Mouse (Mus musculus) erythroblast, adult 5-6 weeks (primary cell): ENCODE measurements around the gene Capza2. TPM values are rescaled to one million over a fixed set of nuclear protein-coding genes. Genes with fewer than 3 reads are reported as not detected.
A peak's percentile ranks its signal among the peaks of the same experiment; 100 is the strongest.

Source experiments
- ATAC-seq: replicated peaks from 2 replicates; pipeline ENCODE4 v1.8.0; 2016; ENCODE audit warnings: moderate number of reproducible peaks, mild to moderate bottlenecking, moderate TSS enrichment, inconsistent platforms; ENCODE audit not compliant: poor library complexity, low FRiP score, severe bottlenecking
- total RNA-seq, 2 experiments: library from RNA; stranded (forward) in 1 of 2; stranded (reverse) in 1 of 2; fragments of 150-400 nt in 1 of 2; fragments of 200-764, 138-1000 nt in 1 of 2; gene quantifications; 2 replicates each; pipeline versions ENCODE4 v1.2.3 to v1.2.4; 2015 to 2017; ENCODE audit warnings: low replicate concordance in 2 of 2

Gene Capza2
- total RNA-seq (2015; ENCODE audit: low replicate concordance) (84.5 and 87.1 TPM in 2 replicates), total RNA-seq (2017; ENCODE audit: low replicate concordance) (87.0 and 89.0 TPM in 2 replicates)

DNA sequence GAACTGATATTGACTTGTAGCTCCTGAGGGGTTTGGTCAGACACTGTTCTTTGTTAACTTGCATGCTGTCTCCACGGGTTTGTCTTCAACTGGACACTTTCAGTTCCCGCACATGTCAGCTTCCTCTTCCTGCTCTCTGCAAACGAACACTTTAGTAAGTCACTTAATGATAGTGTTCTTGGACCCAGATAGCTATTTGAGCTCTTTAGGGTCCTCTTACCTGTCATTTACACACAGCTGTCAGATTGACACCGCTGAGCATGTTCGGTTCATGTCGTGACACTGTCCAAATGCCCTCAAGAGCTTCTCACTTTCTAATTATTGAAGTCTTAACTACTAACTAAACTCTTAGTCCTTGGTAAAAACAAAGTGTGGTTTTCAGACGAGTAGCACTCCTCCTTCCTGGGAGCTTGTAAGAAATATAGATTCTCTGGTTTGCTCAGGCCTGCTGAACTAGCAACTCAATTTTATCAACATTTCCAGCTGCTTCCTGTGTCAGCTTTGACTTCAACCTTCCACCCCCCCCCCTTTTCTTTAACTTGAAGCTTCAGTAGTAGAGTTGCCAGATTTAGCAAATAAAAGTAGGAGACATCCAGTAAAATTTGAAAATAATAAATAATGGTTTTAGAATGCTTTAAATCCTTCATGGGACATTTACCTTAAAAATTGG is at the start of gene Capza2:
Gene Capza2, plus strand, starts transcription at position 620 of the 670 bp plus-strand sequence.
- no peak for ATAC-seq

DNA sequence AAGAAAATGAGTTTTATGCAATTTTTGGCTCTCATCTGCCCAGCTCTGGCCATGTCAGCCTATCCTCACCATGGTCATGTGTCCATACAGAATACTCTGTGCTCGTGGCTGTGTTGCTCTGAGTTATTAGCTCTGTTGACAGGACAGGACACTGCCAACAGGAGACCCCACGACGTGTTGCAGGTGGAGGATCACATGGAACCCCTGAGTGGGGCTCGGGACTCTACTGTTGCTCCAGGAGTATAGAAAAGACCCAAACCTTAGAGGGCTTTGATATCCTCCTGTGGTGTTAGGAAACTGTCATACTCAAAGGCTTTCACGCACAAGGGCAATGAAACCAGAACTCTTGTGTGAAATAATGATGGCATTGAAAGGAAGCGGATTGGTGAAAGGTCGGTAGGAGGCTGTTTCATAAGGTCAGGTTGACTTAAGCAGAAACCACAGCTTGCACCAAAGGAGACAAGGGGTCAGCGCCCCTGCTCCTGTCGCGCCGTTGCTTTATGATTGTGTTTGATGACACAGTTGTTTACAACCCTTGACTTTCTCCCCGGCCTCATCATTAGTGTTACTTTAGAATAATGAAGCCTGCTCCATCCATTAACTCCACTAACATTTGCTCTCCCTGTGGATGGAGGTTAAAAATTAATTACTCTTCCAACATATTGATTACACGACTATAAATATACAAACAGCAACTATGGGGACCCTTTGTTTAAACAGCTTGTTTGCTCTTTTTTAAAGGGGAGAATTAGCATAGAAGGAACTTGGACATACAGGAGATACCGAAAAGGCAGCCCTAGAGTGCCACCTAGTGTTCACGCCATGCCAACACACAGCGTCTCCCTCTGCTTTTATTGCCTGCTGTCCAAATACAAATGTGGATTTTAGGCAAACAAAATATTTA is 46.7 kb upstream of the Capza2 start:
- peak; percentile 95 for ATAC-seq

DNA sequence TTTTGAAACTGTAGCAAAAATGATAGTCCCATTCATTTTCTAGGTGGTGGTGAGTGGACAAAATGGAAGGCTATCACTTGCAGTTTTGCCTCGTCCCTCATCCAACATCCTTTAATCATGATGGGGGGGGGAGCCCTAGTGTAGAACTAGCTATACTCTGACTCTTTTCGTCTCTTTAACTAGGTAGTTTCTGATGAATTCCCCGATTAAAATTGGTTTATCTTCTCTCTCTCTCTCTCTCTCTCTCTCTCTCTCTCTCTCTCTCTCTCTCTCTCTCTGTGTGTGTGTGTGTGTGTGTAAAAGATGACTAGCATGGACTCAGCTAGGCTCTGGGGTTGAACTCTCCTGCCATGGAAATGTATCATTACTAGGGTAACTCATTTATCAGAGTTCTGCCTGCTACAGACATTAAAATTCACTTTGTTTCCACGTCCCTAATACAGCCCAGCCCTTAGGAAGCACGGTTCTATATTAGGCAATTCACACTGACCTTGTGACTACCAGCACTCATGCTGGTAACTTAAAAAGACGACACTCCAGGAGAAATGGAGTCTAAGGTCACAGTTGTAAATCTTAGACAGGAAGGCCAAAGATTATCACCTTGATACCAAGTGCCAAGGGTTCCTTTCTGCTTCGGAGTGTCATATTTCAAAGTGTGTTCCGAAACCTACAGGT is 45.9 kb upstream of the Capza2 start:
- ATAC-seq: no peak

- no peak for ATAC-seq
Observed at GRCm38 (mm10) chr6:17593971-17594370, 42.1 kb upstream of the Capza2 start.

- ATAC-seq: no peak
Observed at GRCm38 (mm10) chr6:17595712-17596462, 40.1 kb upstream of the Capza2 start.

DNA sequence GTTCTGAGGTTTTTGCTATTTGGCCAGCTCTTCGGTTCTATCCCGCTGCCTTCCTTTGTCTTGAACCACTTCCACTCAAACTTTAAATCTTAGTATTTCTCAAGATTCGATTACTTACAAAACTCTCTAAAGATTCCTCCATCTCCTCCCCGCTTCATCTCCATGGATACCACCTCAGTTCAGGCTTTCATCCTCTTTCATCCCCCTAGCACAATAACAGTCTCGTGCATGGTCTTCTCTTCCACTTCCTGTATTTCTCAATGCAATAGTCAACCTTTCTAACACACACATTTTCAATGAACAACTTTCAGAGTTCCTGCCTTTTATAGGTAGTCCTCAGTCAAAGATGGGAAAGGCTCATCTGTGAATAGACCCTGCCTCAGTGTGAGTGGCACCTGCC is 36.7 kb upstream of the Capza2 start:
- no peak for ATAC-seq

GRCm38 (mm10) chr6:17601526-17601925 is 34.5 kb upstream of the Capza2 start:
- no peak for ATAC-seq

GRCm38 (mm10) chr6:17606915-17607314 is 29.1 kb upstream of the Capza2 start:
- ATAC-seq: no peak

- ATAC-seq: no peak
Observed at GRCm38 (mm10) chr6:17611352-17612010, 24.6 kb upstream of the Capza2 start.

- ATAC-seq: no peak
Observed at GRCm38 (mm10) chr6:17612652-17613051, 23.4 kb upstream of the Capza2 start.

- ATAC-seq: no peak
Observed at GRCm38 (mm10) chr6:17620823-17621222, 15.2 kb upstream of the Capza2 start.

- ATAC-seq: no peak
Observed at GRCm38 (mm10) chr6:17621436-17621835, 14.6 kb upstream of the Capza2 start.

- no peak for ATAC-seq
Observed at GRCm38 (mm10) chr6:17628701-17629455, 7.2 kb upstream of the Capza2 start.

DNA sequence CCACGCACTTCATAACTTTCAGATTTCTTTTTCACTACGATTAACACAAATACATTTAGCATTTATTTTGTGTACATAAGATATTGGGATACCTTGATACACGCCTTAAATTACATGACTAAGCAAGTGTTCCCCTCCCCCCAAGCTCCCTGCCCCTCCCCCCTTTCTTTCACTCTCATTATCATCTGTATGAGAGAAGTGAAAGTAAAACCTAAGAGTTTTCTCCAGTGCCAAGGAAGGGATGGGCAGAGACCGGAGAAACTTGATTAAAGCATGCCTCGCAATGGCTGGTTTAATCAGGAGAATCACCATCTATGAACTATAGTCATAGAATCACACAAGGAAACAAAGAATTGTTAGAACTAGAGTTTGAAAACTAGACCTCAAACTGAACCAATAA is 6.3 kb upstream of the Capza2 start:
- ATAC-seq: 0 out of 2 replicates have a peak, but pooled peaks have one; percentile 43

- no peak for ATAC-seq
Observed at GRCm38 (mm10) chr6:17631611-17632010, 4.4 kb upstream of the Capza2 start.

- ATAC-seq: no peak
Observed at GRCm38 (mm10) chr6:17633819-17634218, 2.2 kb upstream of the Capza2 start.

GRCm38 (mm10) chr6:17634992-17635391 is 1.0 kb upstream of the Capza2 start:
- no peak for ATAC-seq

DNA sequence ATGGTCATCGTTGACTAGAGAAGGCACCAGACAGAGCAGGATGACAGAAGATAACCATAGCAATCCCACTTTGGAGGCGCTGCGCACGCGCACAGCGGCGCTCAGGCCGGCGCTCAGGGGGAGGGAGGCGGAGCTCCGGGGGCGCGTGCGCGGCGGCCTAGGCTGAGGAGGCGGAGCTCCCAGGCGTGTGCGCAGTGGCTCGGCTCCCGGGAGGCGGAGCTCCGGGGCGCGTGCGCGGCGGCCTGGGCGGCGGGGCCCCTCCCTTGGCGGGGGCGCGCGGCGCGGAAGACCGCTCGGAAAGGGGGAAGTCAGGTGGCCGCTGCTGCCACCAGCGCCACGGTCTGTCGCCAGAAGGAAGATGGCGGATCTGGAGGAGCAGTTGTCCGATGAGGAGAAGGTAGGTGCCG is 733 bp downstream of the Capza2 start:
- ATAC-seq: peak; percentile 95
